Mouse (Mus musculus) adrenal gland, adult 2 months (tissue): Measurements from ENCODE around the gene Ccdc88a. TPM values are rescaled to one million over a fixed set of nuclear protein-coding genes. Genes with fewer than 3 reads are reported as not detected.

Experiments
- DNase-seq: peaks from one replicate; pipeline ENCODE4 v3.0.0; 2021
- polyA plus RNA-seq: library from polyadenylated mRNA; depleted of rRNA; stranded (reverse); fragments of >200 nt; gene quantifications from 2 replicates; pipeline ENCODE4 v1.2.3, GENCODE M21; 2012; rRNA removed
- total RNA-seq, 2 experiments: library from RNA; stranded (reverse); gene quantifications; 2 replicates each; pipeline ENCODE4 v1.2.3; 2021

The Ccdc88a gene
- total and polyA plus RNA-seq, 3 experiments = 2.6 to 14.0 (median 13.9) TPM

DNA sequence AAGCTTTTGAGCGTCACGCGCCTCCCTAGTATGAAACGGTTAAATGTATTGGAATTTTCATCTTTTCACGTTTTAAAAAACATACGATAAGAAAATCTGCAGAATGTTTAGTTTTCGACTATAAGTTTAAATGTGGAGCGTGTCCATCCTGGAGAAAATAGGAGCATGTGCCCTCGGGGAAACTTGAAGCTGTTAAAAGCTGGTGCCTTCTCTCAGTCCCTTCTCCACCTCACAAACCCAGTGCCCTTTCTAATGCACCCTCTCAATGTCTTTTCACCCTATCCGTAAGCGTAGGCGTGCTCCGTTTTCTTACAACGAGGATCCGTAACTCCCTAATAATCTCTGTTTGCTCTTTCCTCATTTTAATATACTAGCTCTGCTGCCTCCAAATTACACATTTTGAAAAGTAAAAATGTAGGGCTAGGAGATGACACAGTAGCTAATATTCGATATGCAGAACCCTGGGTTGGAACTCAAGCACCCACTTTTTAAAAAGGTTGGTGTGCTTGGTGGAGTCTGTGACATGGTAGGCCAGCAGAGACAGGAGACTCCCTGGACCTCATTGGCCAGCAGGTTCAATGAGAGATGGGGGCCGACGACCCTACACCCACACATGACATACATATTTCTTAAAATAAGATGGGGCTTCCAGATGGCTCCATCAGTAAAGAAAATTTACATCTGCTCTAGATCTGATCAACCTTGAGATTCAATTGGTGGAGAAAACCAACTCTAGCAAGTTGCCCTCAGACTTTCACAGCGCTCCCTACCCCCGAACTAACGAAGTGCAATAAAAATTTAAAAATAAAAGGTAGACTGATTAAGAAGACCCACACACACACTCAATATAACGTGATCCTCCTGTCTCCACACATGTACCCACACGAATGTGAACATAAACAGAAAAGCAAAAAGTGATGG lies 175.3 kb downstream of the Ccdc88a start:
- peak; percentile 12 for DNase-seq

GRCm38 (mm10) chr11:29549425-29549778 lies 175.9 kb downstream of the Ccdc88a start:
- no peak for DNase-seq

Other genes with a start within 250 kb of the Ccdc88a start
- gene Pnpt1, start 242.9 kb upstream of the Ccdc88a start, total RNA-seq = 10 to 100 TPM; 47.8 to 56.2 TPM
- 12.6 and 15.9 TPM in 2 replicates for gene Pnpt1, start 242.9 kb upstream of the Ccdc88a start, polyA plus RNA-seq
- gene Ppp4r3b, start 200.8 kb upstream of the Ccdc88a start, total RNA-seq = 100 to 1,000 TPM in 1 of 2 experiments, 10 to 100 TPM in 1; 80.0 to 117 TPM
- gene Ppp4r3b, start 200.8 kb upstream of the Ccdc88a start, polyA plus RNA-seq = 4.3 and 4.4 TPM in 2 replicates
- gene Cfap36, start 126.2 kb upstream of the Ccdc88a start, total RNA-seq = 10 to 100 TPM; 49.4 to 73.9 TPM
- 1.9 and 4.3 TPM in 2 replicates for gene Cfap36, start 126.2 kb upstream of the Ccdc88a start, polyA plus RNA-seq
- 10 to 100 TPM; 19.9 to 30.9 TPM for gene Prorsd1, start 141.4 kb downstream of the Ccdc88a start, total RNA-seq
- 0.36 and 0.47 TPM in 2 replicates for gene Prorsd1, start 141.4 kb downstream of the Ccdc88a start, polyA plus RNA-seq
- gene Mtif2, start 152.8 kb downstream of the Ccdc88a start, total RNA-seq = 10 to 100 TPM; 29.8 to 49.8 TPM
- gene Mtif2, start 152.8 kb downstream of the Ccdc88a start, polyA plus RNA-seq = 6.4 and 6.9 TPM in 2 replicates
- under 1 TPM; 0.17 to 0.40 TPM for gene Clhc1, start 174.3 kb downstream of the Ccdc88a start, total RNA-seq
- gene Clhc1, start 174.3 kb downstream of the Ccdc88a start, polyA plus RNA-seq = not detected in 2 replicates
- gene Rps27a, start 174.5 kb downstream of the Ccdc88a start, total RNA-seq = 100 to 1,000 TPM; 580 to 927 TPM
- 8.1 and 8.9 TPM in 2 replicates for gene Rps27a, start 174.5 kb downstream of the Ccdc88a start, polyA plus RNA-seq